Mouse (Mus musculus) limb, embryonic 12.5 days (tissue): ENCODE measurements at regions not wholly inside any gene's neighbourhood (a gene's known extent, or its start where the extent isn't known, plus 50 kb on each side); places are given as distances from the start of the nearest gene placed in this dataset.

Experiments
- ATAC-seq: fragments of 200-750 bp; cut with Nextera tagmentation; 2 replicates; pipeline ENCODE4 v1.8.0; 2017; ENCODE audit warnings: low read depth, moderate TSS enrichment; ENCODE audit not compliant: insufficient number of reproducible peaks, insufficient read depth, low FRiP score, low TSS enrichment
- H3K27ac ChIP-seq: fragments of 300-500 bp; sonication (generic); 2 replicates; pipeline ENCODE4 v1.5.1; 2016; ENCODE audit warnings: mild to moderate bottlenecking, moderate library complexity
- H3K27me3 ChIP-seq: fragments of 300-500 bp; sonication (generic); 2 replicates; pipeline ENCODE4 v1.6.1; 2016; ENCODE audit warnings: mild to moderate bottlenecking, moderate library complexity
- H3K36me3 ChIP-seq: fragments of 300-500 bp; sonication (generic); 2 replicates; pipeline ENCODE4 v1.6.1; 2016; ENCODE audit warnings: mild to moderate bottlenecking, moderate library complexity
- H3K4me1 ChIP-seq: fragments of 300-500 bp; sonication (generic); replicated peaks from 2 replicates; pipeline ENCODE4 v1.6.1; 2016
- H3K4me2 ChIP-seq: fragments of 300-500 bp; sonication (generic); 2 replicates; pipeline ENCODE4 v1.6.1; 2016; ENCODE audit warnings: mild to moderate bottlenecking, moderate library complexity
- H3K4me3 ChIP-seq: fragments of 300-500 bp; sonication (generic); replicated peaks from 2 replicates; pipeline ENCODE4 v1.5.1; 2016; ENCODE audit warnings: mild to moderate bottlenecking
- H3K9ac ChIP-seq: fragments of 300-500 bp; sonication (generic); replicated peaks from 2 replicates; pipeline ENCODE4 v1.6.1; 2016; ENCODE audit warnings: mild to moderate bottlenecking, moderate library complexity
- H3K9me3 ChIP-seq: fragments of 300-500 bp; sonication (generic); 2 replicates; pipeline ENCODE4 v1.6.1; 2016; ENCODE audit warnings: mild to moderate bottlenecking, moderate library complexity
- WGBS: fragments of 180-500 bp; shearing (Covaris S2); methylation state at CpG from one replicate; pipeline ENCODE4 v1.1.7; 2016; 5-methylcytosine and 5-hydroxymethylcytosine counted together

DNA sequence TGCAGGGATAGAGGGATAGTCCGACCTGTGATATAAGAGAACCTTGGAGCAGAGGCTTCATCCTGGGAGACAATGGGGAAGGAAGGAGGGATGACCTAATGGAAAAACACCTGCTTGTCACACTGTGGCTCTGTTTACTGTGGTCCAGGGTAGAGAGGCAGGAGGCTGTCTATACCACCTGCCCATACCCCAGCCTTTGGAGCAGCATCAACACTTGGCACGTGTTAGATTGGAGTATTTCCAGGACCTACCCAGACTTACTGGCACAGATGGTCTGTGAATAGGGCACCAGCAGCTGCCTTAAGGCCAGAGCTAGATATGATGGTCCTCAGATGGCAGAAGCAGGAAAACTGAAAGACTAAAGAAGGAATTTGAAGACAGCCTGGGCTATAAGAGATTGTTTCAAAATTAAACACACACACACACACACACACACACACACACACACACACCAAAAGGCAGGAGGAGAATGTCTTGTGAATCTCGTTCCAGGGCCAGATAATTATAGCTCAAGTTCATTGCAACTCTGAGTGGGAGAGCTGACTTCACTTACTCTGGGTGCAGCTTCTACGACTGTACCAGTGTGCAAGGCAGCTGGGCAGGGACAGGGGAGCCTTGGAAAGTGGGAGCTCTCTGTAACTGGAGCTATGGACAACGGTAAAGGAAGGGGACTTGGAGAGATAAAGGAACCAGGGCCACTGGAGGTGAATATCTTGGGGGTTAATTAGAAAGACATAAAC, 227.8 kb upstream of the Sdk2 start:
- no peaks in the 10 kb centered on the region for H3K36me3 ChIP-seq
- 63% methylated on average over 5 of the region's 5 CpGs for WGBS
- H3K9ac ChIP-seq, result no peak overlapping the region
- no peak overlapping the region for H3K4me3 ChIP-seq
- no peak overlapping the region for H3K27ac ChIP-seq
- H3K27me3 ChIP-seq, result no peaks in the 10 kb centered on the region
- no peak for ATAC-seq
- no peaks in the 10 kb centered on the region for H3K9me3 ChIP-seq
- no peak overlapping the region for H3K4me2 ChIP-seq
- H3K4me1 ChIP-seq, result no peaks in the 10 kb centered on the region

DNA sequence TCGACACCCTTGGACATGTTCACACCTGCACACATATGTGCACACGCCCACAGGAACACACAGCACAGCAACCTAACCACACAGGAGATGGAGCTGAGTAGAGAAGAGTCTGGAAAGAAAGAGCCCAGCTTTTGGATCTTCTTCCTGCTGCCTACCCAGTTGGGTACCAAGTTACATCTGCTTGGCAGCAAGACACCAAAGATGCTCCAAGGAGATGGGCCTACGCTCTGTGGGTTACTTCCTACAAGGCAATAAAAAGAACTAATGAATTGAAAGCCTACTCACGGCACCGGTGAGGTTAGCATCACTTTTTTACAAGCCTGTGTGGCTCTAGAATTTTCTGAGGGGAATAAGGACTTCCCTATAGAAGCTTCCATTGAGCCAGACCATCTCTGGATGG, 224.4 kb upstream of the Sdk2 start:
- no peak overlapping the region for H3K9ac ChIP-seq
- ATAC-seq, result no peak
- WGBS, result 77% methylated on average over 5 of the region's 5 CpGs

DNA sequence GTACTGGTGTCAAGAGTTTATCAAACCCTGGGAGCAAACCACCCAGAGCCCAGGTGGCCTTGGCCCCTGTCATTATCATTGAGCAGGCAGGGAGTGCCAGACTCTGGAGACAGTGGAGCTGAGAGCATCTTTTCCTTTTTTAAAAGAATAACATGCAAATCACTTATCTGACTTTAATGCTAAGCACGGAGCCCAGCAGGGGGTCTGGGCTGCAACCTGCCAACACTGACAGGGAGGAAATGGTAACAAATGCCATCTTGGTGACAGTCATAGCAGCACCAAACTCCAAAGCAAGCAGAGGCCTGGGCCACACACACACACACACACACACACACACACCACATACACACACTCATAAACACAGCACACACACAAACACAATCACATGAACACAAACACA, 223.1 kb upstream of the Sdk2 start:
- H3K9ac ChIP-seq, result no peak overlapping the region
- no peaks in the 10 kb centered on the region for H3K4me1 ChIP-seq
- no peak overlapping the region for H3K27ac ChIP-seq
- 0 out of 2 replicates have a peak, but pooled peaks cover 4% of the 10 kb centered on the region for H3K27me3 ChIP-seq
- WGBS, result 89% methylated on average over 1 of the region's 1 CpGs
- H3K36me3 ChIP-seq, result no peaks in the 10 kb centered on the region
- ATAC-seq, result no peak
- H3K9me3 ChIP-seq, result no peaks in the 10 kb centered on the region
- H3K4me3 ChIP-seq, result no peak overlapping the region
- no peak overlapping the region for H3K4me2 ChIP-seq

More for the DNA sequence above, 224.4 kb upstream of the Sdk2 start:
- H3K27me3 ChIP-seq, result no peaks in the 10 kb centered on the region
- H3K4me1 ChIP-seq, result no peaks in the 10 kb centered on the region
- no peak overlapping the region for H3K4me3 ChIP-seq
- H3K36me3 ChIP-seq, result no peaks in the 10 kb centered on the region
- no peak overlapping the region for H3K27ac ChIP-seq
- H3K4me2 ChIP-seq, result no peak overlapping the region
- no peaks in the 10 kb centered on the region for H3K9me3 ChIP-seq

DNA sequence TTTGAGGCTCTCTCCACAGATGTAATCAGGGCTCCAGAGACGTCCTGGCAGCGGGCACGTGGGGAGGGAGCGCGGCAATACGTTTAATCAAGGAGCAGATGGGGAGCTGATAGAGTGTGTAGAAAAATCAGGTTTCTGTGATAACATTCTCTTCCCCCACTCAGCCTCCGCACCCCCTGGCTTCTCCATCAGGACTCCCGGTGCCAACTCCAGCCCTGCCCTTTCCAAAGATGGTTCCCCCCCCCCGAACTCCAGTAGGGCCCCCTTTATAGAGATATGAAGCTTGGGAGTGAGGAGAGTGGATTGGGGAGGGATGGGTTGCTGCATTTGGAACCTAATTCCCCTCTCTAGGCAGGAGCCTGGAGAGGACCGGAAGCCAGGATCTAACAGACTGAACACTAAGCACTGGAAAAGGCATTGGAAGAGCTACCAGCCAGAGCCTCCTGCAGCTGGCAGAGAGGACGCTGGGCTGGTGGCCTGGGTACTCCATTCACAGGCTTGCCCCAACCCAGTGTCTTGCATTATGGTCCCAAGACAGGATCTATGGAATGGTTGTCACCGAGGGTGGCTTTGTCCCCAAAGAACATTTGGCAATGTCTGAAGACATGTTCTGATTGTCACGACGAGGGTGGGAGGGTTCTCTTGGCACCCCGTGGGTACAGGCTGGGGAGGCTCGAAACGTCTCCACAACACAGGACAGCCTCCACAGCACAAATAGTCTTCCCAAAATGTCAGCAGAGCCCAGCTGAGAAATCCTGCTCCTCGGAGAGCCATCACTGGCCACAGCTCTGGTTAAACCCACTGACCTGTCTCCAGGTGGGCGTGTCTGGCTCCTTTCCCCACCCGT, 218.2 kb upstream of the Sdk2 start:
- no peak for ATAC-seq
- WGBS, result 84% methylated on average over 20 of the region's 20 CpGs

DNA sequence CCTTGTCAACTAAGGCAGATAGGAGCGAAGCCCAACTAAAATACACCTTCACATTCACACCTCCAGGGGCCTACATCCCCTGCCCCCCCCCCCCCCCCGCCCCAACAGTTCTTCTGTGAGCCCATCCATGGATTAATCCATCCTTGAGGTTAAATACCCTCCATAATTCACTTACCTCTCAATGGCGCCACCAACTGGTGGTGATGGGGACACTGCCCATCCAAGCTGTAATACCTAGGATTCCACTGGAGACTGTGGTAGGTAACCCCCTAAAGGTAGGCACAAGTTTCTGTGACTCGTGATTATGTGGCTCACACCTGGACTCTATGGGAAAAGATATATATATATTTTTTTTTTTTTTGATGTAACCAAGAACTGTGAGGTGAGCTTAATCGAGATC, 216.4 kb upstream of the Sdk2 start:
- no peaks in the 10 kb centered on the region for H3K9me3 ChIP-seq
- H3K27me3 ChIP-seq, result peaks cover 15% of the 10 kb centered on the region; the same call in 1 of the 2 replicates
- no peak overlapping the region for H3K4me3 ChIP-seq
- H3K27ac ChIP-seq, result no peak overlapping the region
- no peaks in the 10 kb centered on the region for H3K36me3 ChIP-seq
- H3K9ac ChIP-seq, result no peak overlapping the region
- WGBS, result 55% methylated on average over 4 of the region's 5 CpGs
- no peaks in the 10 kb centered on the region for H3K4me1 ChIP-seq
- ATAC-seq, result no peak
- no peak overlapping the region for H3K4me2 ChIP-seq

More for the DNA sequence above, 218.2 kb upstream of the Sdk2 start:
- H3K36me3 ChIP-seq, result no peaks in the 10 kb centered on the region
- H3K4me3 ChIP-seq, result no peak overlapping the region
- no peak overlapping the region for H3K4me2 ChIP-seq
- no peaks in the 10 kb centered on the region for H3K9me3 ChIP-seq
- no peaks in the 10 kb centered on the region for H3K4me1 ChIP-seq
- peaks cover 9% of the 10 kb centered on the region; the same call in 1 of the 2 replicates for H3K27me3 ChIP-seq
- no peak overlapping the region for H3K27ac ChIP-seq
- H3K9ac ChIP-seq, result no peak overlapping the region

DNA sequence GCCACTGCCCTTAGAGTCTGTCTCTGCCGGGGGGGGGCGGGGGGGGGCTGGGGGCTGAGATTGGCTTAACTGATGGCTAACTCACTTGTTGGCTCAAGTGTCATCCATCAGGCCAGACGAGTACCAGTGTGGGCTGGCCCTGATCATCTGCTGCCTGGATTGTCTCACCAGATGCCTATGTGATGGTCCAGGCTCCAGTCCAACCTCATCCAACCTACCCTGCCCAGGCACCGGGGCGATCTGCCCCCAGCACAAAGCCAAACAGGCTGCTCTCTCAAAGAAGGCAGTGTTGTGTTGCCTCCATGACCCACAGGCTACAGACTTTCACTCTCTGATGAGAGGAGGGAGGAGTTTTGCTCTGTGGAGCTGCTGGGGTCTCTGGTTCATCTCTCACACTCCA, 215.7 kb upstream of the Sdk2 start:
- no peaks in the 10 kb centered on the region for H3K4me1 ChIP-seq
- H3K9ac ChIP-seq, result no peak overlapping the region
- no peaks in the 10 kb centered on the region for H3K9me3 ChIP-seq
- no peaks in the 10 kb centered on the region for H3K36me3 ChIP-seq
- H3K4me3 ChIP-seq, result no peak overlapping the region
- no peak overlapping the region for H3K27ac ChIP-seq
- no peak for ATAC-seq
- H3K27me3 ChIP-seq, result peaks cover 18% of the 10 kb centered on the region; the same call in 1 of the 2 replicates
- WGBS, result 68% methylated on average over 5 of the region's 5 CpGs
- no peak overlapping the region for H3K4me2 ChIP-seq

DNA sequence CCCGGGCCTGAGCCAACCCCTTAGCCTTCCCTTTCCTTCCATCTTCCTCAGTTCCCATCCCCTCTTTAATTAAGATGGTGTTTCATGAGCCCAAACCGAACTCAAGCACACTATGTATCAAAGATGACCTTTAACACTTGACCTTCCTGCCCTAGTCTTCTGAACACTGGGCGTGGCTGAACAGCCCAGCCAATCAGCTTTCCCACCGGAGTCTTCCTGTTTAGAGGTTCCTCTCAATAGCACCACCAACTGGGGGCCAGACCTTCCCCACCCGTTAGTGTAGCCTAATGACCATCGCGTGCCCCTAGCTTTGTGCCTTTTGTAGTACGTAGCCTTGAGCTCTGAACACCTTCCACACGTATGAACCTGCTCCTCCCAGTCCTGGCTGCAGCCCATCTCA, 215.0 kb upstream of the Sdk2 start:
- no peak for ATAC-seq
- no peak overlapping the region for H3K27ac ChIP-seq
- H3K9ac ChIP-seq, result no peak overlapping the region
- H3K36me3 ChIP-seq, result no peaks in the 10 kb centered on the region
- H3K4me2 ChIP-seq, result no peak overlapping the region
- 71% methylated on average over 9 of the region's 9 CpGs for WGBS
- no peaks in the 10 kb centered on the region for H3K9me3 ChIP-seq
- no peaks in the 10 kb centered on the region for H3K4me1 ChIP-seq
- peaks cover 18% of the 10 kb centered on the region; the same call in 1 of the 2 replicates for H3K27me3 ChIP-seq
- no peak overlapping the region for H3K4me3 ChIP-seq

DNA sequence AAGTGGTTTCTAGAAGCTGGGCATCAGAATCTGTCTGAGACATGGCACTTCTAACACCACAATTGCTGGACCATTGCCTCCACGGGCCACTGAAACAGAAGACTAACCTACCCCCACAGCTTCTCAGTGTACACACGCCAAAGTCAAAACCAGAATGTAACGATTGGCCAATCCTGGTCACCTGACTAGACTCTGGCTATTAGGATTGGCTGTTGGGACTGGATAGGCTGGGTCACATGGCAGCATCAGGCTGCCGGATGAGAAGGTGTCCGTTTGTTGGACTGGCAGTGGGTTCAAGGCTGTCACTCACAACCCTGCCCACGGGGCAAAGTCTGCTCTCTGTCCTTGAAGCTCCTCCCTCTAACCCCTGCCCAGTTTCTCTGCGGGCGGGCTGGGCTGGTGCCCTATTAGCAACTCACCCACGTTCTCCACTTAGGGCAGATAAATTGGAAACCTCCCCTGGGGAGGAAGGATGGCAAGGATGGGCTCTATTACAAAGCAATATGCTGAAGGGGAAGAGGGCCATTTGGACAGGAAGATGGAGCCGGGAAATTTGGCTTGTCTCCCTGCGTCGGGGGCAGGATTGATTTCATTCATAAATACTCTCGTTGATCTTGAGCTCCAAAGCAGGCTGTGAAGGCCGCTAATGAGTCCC, 214.3 kb upstream of the Sdk2 start:
- no peak for ATAC-seq
- H3K4me1 ChIP-seq, result no peaks in the 10 kb centered on the region
- H3K9me3 ChIP-seq, result no peaks in the 10 kb centered on the region
- H3K27ac ChIP-seq, result no peak overlapping the region
- H3K9ac ChIP-seq, result no peak overlapping the region
- H3K27me3 ChIP-seq, result peaks cover 18% of the 10 kb centered on the region; the same call in 1 of the 2 replicates
- 84% methylated on average over 14 of the region's 14 CpGs for WGBS
- H3K4me3 ChIP-seq, result no peak overlapping the region
- no peaks in the 10 kb centered on the region for H3K36me3 ChIP-seq
- H3K4me2 ChIP-seq, result no peak overlapping the region

DNA sequence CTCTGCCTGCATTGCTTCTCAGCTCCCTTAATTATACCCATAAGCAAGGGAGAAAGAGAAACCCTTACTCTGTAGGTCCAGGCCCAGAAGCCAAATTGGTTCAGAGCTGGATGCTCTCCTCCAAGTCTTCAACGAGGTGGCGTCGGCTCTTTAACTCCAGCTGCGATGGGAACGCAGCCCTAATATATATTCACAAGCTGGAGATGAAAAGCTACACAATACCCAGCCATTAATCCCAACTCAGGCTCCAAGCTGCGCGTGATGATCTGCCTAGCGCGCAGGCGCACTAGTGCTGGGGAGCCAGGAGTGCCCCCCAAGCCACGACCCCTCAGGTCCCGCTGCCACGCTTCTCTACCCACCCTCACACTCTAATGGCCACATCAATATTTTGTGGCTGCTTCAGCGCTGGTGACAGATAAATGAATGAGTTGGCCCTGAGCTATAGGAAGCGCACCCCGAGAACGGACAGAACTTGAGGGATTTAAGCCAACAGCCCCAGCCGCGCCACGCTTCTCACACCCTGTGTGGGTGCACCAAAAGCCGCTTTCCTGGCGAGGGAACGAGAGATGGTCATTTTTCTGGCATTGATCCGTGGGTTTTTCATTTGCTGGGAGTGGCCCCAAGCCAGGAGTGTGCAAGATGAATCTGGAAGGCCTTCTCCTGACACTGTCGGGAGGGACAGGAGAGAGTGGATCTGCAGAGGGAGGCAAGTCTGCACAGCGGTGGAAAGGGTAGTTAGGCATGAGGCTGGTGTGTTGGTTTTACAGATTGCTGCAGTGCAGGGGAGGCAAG, 210.9 kb upstream of the Sdk2 start:
- H3K9me3 ChIP-seq, result no peaks in the 10 kb centered on the region
- no peak overlapping the region for H3K27ac ChIP-seq
- H3K4me2 ChIP-seq, result no peak overlapping the region
- ATAC-seq, result no peak
- H3K4me1 ChIP-seq, result peaks cover 8% of the 10 kb centered on the region; the same call in 1 of the 2 replicates
- 87% methylated on average over 26 of the region's 26 CpGs for WGBS
- no peaks in the 10 kb centered on the region for H3K36me3 ChIP-seq
- peaks cover 11% of the 10 kb centered on the region; the same call in 1 of the 2 replicates for H3K27me3 ChIP-seq
- no peak overlapping the region for H3K4me3 ChIP-seq
- H3K9ac ChIP-seq, result no peak overlapping the region; the same call in 1 of the 2 replicates

DNA sequence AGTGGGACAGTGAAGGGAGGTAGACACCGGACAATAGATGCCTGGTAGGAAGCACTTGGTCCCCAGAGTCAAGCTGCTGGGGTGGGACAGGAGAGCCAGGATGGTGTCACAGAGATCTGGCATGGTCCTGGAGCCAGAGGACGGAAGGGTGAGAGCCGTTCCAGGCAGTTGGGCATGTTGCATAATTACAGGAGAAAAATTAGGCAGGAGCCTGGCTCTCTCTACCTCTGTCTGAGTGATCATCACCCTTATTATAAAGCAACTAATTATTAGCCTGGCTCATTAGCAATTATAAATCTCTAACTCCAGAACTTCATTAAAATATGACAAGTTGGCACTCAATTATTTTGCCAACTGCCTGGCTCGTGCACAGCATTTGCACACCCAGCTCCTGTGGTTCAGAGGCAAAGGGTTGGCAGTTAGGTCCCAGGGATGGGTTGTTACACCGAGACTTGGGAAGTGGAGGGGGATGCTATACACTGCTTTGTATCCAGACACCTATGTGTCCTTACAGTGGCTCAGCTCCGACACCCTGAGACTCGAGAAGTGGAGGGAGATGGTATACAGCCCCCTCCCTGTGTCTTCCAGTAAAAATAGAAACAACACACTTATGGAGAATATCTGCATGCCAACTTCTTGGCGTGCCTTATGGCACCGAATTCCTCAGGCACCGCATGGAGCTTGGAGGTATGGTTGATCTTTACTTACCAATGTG, 203.7 kb upstream of the Sdk2 start:
- H3K4me2 ChIP-seq, result no peak overlapping the region
- H3K27me3 ChIP-seq, result peaks cover 15% of the 10 kb centered on the region
- H3K9ac ChIP-seq, result no peak overlapping the region
- no peaks in the 10 kb centered on the region for H3K9me3 ChIP-seq
- no peaks in the 10 kb centered on the region for H3K36me3 ChIP-seq
- 84% methylated on average over 10 of the region's 10 CpGs for WGBS
- H3K27ac ChIP-seq, result no peak overlapping the region
- H3K4me1 ChIP-seq, result peaks cover 7% of the 10 kb centered on the region; the same call in 1 of the 2 replicates
- no peak overlapping the region for H3K4me3 ChIP-seq
- ATAC-seq, result no peak
